Mouse (Mus musculus) midbrain, embryonic 12.5 days (tissue): Measurements from ENCODE around the gene Zfp982. TPM values are rescaled to one million over a fixed set of nuclear protein-coding genes. Genes with fewer than 3 reads are reported as not detected.

ENCODE experiments used
- polyA plus RNA-seq: library from polyadenylated mRNA; unstranded; fragments of >200 nt; fragmentation: Nextera tagmentation; extraction: Ambion mirVana; gene quantifications from 2 replicates; pipeline ENCODE4 v1.2.1, GENCODE M21; 2016

Zfp982 gene
- polyA plus RNA-seq, 1 experiment from 2014 or later = 9.7 TPM

Other genes with a start within 250 kb of the Zfp982 start
- not detected in 2 replicates for gene Zfp988, start 186.7 kb upstream of the Zfp982 start, polyA plus RNA-seq
- not detected in 2 replicates for gene Zfp978, start 131.1 kb upstream of the Zfp982 start, polyA plus RNA-seq
- gene Gm16503, start 47.8 kb downstream of the Zfp982 start, polyA plus RNA-seq = 0.60 and 0.71 TPM in 2 replicates
- gene Zfp985, start 60.9 kb downstream of the Zfp982 start, polyA plus RNA-seq = 0.10 TPM in 2 replicates
- gene Zfp979, start 150.1 kb downstream of the Zfp982 start, polyA plus RNA-seq = 2.5 and 2.8 TPM in 2 replicates
- gene Zfp534, start 210.1 kb downstream of the Zfp982 start, polyA plus RNA-seq = not detected in 2 replicates